Mouse (Mus musculus): ENCODE measurements around the gene 1700010B08Rik. TPM values are rescaled to one million over a fixed set of nuclear protein-coding genes. Genes with fewer than 3 reads are reported as not detected.

Gene 1700010B08Rik
- total RNA-seq, 2 experiments from 2014 or later: not detected

DNA sequence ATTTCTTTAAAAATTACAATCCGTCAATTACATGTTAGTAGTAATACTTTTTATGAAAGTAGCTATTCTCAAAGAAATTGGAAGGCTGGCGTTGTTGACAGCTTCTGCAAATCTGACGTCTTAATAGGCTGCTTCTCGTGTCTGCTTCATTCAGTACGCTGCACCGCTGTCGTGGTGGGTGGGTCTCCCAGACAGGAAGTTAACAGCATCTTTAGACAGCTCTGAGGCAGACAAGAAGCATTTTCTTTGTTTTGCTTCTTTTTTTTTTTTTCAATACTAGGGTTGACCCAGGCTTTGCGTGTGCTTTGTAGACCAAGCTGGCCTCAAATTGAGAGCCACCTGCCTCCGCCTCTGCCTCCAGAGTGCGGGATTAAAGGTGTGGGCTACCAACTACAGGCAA is 50.0 kb downstream of the 1700010B08Rik start:
- DNase-seq (ENCODE audit: low spot score in 2 of 2): no peak

DNA sequence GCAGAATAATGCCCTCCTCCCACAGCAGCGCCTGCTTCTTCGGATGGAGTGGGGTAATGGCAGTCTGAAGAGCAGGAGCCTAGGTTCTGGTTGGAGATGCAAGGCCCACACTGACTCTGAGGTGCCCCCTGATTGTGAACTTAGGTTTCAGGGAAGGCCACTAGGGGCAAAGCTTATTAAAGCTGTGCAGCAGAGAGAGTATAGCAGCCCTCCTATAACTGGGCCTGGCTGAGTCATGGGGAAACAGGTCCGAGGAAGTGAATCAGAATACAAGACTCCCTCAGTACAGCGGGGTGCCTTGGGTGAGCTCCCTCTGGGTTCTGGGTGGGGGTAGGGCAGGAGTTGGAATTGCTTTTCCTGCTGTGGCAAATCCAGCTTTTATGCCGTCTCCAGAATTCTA is 51.4 kb downstream of the 1700010B08Rik start:
- no peak for DNase-seq (ENCODE audit: low spot score in 2 of 2)

Small RNA genes within 50 kb of the gene (microRNA-seq; reads per million reads assigned to microRNA genes)
- 0 reads per million in 2 experiments for gene Mir6340

Other genes starting within 250 kb of the 1700010B08Rik start
- gene 1700021F07Rik, start 196.8 kb upstream of the 1700010B08Rik start, total RNA-seq (2021): not detected
- not detected for gene Ankrd60, start 141.1 kb upstream of the 1700010B08Rik start, total RNA-seq (2021)
- 10 to 100 TPM; 22.3 to 24.4 TPM for gene Rab22a, start 59.7 kb upstream of the 1700010B08Rik start, total RNA-seq (2021)
- 100 to 1,000 TPM in 1 of 2 experiments, 10 to 100 TPM in 1; 96.4 to 101 TPM for gene Vapb, start 18.1 kb downstream of the 1700010B08Rik start, total RNA-seq (2021)

Measured in layer of hippocampus, postnatal 10 days (tissue).